Mouse (Mus musculus) frontal cortex, postnatal 10 days (tissue): ENCODE data around the gene Pepd.

Source experiments
- DNase-seq, 2 experiments: peaks; one replicate each; pipeline ENCODE4 v3.0.0; 2022; ENCODE audit warnings: low spot score in 2 of 2, mixed read lengths in 1 of 2

Pepd gene

GRCm38 (mm10) chr7:35055619-35056435 is 143.6 kb downstream of the Pepd start:
- peak; percentile 70 to 72 for DNase-seq

DNA sequence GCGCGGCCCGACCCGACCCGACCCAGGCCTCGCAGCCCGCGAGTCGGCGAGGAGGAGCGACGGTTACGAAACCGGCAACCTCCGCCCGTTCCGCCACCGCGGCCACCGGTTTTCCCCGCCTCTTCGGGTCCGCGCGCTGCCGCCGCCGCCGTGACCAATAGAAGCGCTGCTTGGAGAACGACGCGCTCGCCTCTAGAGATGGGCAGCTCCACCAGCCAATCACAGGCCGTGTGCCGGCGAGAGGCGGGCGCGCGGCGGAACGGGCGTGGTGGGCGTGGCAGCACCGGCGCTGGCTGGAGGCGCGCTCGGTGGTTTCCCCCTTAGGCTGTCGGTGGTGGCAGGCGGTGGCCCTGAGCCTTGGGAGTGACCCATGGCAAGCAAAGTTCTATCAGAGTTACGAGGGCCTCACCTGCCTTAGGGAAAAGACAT is 144.3 kb downstream of the Pepd start, which contains the start of gene Cebpg:
Gene Cebpg (minus strand): TSS at position 138 of the 429 bp plus-strand sequence.
- peak; percentile 89 to 96 for DNase-seq

DNA sequence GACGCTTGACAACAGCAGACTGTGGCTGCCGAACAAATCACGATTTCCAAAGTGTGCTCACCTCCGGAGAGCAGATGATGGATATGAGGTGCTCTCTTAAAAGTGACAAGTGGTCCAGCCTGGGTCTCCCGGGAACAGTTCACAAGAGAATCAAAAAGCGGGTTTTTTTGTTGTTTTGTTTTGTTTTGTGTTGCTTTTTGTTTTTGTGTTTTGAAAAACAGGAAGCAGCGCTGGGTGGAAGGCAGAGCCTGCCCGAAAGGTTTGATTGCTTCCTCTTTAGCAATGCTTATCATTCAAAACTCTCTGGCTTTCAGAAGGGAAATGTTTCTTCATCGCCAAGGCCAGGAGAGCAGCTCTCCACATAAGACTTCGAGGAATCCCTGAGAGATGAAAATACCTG is 144.8 kb downstream of the Pepd start:
- DNase-seq, result no peak

GRCm38 (mm10) chr7:35057569-35057968 is 145.4 kb downstream of the Pepd start:
- DNase-seq, result no peak

DNA sequence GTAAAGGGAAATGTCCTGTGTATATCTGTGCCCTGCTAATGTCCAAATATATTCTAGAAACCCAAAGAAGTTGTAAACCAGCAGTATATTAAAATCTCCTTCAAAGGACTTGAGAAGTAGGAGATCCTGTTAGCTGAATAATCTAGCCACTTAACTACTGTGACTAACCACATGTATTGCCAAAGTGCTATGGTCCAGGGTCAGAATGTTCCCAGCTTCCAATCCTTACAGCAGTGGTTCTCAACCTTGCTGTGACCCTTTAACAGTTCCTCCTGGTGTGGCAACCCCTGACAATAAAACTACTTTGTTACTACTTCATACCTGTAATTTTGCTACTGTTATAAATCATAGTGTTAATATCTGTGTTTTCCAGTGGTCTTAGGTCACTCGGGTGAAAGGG is 146.2 kb downstream of the Pepd start:
- DNase-seq, result no peak

GRCm38 (mm10) chr7:35059467-35059866 is 147.3 kb downstream of the Pepd start:
- DNase-seq, result no peak

- peak in 1 of 2 experiments; percentile 42 for DNase-seq
These were observed 152.4 kb downstream of the Pepd start for GRCm38 (mm10) chr7:35064286-35065258.

GRCm38 (mm10) chr7:35065958-35066357 is 153.8 kb downstream of the Pepd start:
- no peak for DNase-seq

GRCm38 (mm10) chr7:35066640-35067212 is 154.5 kb downstream of the Pepd start:
- no peak for DNase-seq

- DNase-seq, result no peak
These were observed 164.5 kb downstream of the Pepd start for GRCm38 (mm10) chr7:35076645-35077044.

DNA sequence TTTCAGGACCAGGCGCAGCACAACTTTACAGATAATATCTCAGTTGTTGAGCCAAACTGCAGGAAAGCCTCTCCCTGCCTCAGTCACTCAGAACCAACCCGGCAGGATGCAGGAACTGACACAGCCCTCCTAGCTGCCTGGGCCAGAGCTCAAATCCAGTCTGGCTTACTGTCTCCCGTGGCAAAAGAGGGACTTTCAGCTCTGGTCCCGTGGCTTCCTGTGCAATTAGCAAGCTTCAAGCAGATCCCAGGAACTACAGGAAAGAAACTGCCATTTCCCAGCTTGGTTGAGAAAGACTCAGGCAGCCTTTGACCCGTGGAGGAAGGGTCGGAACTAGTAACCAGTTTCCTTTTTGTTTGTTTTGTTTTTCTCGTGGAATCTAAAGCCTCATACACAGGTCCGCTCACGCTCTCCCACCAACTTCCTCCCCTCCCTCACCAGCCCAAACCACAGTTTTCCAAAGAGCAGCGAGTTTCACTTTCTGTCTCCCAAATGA is 168.7 kb downstream of the Pepd start:
- no peak for DNase-seq

DNA sequence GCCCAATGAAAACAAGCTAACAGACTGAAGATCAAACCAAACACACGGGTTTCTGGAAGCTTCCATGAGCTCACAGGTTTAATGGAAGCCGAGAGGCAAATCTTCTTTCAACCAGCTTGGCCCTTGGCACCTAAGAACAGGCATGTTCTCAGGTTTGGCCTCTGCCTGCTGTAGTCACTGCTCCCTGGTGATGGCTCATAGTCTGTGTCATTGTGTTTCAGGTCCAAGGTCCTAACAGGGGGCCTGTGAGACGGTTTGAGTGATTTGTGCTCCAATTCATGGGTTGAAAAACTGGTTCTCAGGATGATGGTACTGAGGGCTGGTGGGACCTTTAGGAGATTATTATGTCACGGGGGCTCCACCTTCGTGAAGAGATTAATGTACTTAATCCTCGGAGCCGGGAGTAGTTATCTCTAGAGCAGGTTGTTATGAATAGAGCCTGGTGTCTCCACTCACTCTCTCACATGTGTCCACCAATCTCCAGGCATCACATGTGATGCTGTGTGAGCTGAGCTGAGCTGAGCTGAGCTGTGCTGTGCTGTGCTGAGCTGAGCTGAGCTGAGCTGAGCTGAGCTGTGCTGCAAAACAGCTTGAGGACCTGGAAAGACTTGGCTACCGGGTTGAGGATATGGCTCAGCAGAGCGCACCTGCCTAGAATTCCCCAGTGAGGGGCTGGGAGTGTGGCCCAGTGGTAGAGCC is 169.4 kb downstream of the Pepd start:
- DNase-seq, result no peak

DNA sequence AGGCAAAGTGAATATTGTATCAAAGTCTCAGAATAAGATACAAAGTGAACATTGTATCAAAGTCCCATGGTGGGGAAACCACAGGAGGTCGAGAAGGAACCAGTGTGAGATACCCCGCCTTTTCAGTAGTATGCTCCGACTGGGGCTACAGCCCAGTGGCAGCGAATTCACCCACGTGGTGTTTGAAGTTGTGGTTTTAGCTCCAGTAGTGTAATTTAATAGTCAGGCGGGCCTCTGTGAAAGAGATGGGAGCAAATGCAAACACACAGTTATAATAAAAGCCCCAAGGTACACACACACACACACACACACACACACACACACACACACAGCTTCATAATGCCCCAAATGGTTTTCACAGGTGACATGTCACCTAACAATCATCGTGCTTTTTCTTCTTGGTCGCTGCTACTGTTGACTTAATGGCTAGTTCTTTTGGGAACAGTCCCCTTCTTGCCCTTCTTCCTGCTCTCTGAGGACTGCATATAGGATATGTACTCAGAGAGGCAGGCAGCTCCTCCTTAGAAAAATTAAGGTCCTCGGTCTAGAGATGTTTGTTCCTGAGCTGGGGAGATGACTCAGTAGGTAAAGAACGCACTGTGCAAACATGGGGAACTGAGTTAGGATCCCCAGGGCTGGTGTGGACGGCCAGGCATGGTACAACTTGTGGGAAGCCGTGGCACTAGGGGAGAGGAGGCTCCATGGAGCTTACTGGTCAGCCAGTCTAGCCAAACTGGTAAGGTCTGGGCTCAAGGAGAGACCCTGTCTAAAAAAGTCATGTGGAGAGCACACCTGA is 172.6 kb downstream of the Pepd start:
- DNase-seq, result no peak

GRCm38 (mm10) chr7:35086271-35086861 is 174.2 kb downstream of the Pepd start:
- DNase-seq, result peak in 1 of 2 experiments; percentile 27

- DNase-seq, result no peak
These were observed 178.4 kb downstream of the Pepd start for GRCm38 (mm10) chr7:35090550-35090949.
